Mouse (Mus musculus) ovary, postnatal 36 days (tissue): ENCODE results near the gene Ninj2.
A peak's percentile ranks its signal among the peaks of the same experiment; 100 is the strongest.

Experiments
- DNase-seq: peaks from one replicate; pipeline ENCODE4 v3.0.0; 2022; ENCODE audit warnings: low spot score, mixed read lengths

The Ninj2 gene

GRCm38 (mm10) chr6:120179044-120179755, 86.0 kb downstream of the Ninj2 start:
- DNase-seq: no peak

GRCm38 (mm10) chr6:120179756-120180206, 86.6 kb downstream of the Ninj2 start:
- DNase-seq: no peak

- DNase-seq: no peak
Measured at GRCm38 (mm10) chr6:120180492-120180891, 87.3 kb downstream of the Ninj2 start.

- no peak for DNase-seq
Measured at GRCm38 (mm10) chr6:120182160-120182559, 89.0 kb downstream of the Ninj2 start.

- DNase-seq: no peak
Measured at GRCm38 (mm10) chr6:120183771-120184170, 90.6 kb downstream of the Ninj2 start.

- no peak for DNase-seq
Measured at GRCm38 (mm10) chr6:120185012-120185730, 92.0 kb downstream of the Ninj2 start.

GRCm38 (mm10) chr6:120185756-120186155, 92.6 kb downstream of the Ninj2 start:
- DNase-seq: no peak

GRCm38 (mm10) chr6:120186594-120186993, 93.4 kb downstream of the Ninj2 start:
- DNase-seq: no peak

GRCm38 (mm10) chr6:120187587-120188176, 94.5 kb downstream of the Ninj2 start:
- peak; percentile 25 for DNase-seq

GRCm38 (mm10) chr6:120188376-120189235, 95.5 kb downstream of the Ninj2 start:
- DNase-seq: peak; percentile 68

- no peak for DNase-seq
Measured at GRCm38 (mm10) chr6:120189287-120189686, 96.1 kb downstream of the Ninj2 start.

- DNase-seq: no peak
Measured at GRCm38 (mm10) chr6:120190365-120190764, 97.2 kb downstream of the Ninj2 start.

- DNase-seq: no peak
Measured at GRCm38 (mm10) chr6:120190912-120191311, 97.8 kb downstream of the Ninj2 start.

- DNase-seq: no peak
Measured at GRCm38 (mm10) chr6:120191396-120192170, 98.4 kb downstream of the Ninj2 start.

- DNase-seq: peak; percentile 69
Measured at GRCm38 (mm10) chr6:120192211-120192870, 99.2 kb downstream of the Ninj2 start.

- DNase-seq: peak; percentile 80
Measured at GRCm38 (mm10) chr6:120193174-120193573, 100.0 kb downstream of the Ninj2 start.

GRCm38 (mm10) chr6:120193793-120194192, 100.6 kb downstream of the Ninj2 start:
- DNase-seq: no peak

- no peak for DNase-seq
Measured at GRCm38 (mm10) chr6:120194305-120194704, 101.2 kb downstream of the Ninj2 start.

GRCm38 (mm10) chr6:120194963-120195362, 101.8 kb downstream of the Ninj2 start:
- peak; percentile 42 for DNase-seq

- no peak for DNase-seq
Measured at GRCm38 (mm10) chr6:120196837-120197236, 103.7 kb downstream of the Ninj2 start.

GRCm38 (mm10) chr6:120197964-120198363, 104.8 kb downstream of the Ninj2 start:
- DNase-seq: peak; percentile 72
